13 mouse cellular contexts compared by ENCODE assay signal in the genomic region with DNA sequence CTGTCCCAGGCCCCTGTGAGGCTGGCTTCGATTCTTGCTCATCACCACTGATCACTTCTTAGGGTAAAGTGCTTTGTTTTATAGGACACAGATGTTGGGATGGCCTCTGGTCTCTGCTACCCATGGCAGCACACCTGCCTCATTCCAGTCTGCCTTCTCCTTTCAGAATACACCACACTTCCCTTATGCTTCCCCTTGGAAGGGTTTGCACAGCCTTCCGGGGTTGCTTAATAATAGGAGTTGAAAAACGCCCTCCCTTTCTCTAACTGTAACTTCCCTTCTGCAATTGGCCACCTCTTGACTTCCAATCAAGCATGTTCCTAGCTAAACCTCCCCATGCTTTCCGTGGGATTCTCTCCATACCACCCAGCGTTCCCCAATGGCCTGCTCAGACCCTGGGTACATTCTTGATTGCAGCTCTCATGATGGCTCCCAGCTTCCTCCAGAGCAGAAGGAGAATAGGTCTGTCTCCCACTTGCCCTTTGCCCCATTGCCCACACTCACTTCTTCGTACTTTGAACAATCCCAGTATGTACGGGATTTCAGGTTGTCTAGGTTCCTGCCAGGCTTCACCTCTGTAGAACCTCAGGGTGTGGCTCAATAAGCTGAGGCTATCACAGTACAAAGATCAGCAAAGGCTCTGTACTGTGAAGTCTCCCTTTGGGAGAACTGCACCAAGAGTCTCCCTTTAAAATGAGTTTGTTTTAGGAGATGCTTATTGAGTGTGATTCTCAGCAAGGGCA.
DNase-seq lines count a peak whose midpoint lies in the region; ATAC-seq lines count a peak whose summit lies in the region.
"Had no signal": no experiment of that assay in that cellular context is flagged by ENCODE, and none has a peak within 500 bp of the region (broad histone marks: within the 10 kb centered on the region; RNA-seq: fewer than 3 reads in every experiment).

No protein-coding gene starts in this region.

- no peaks in the 10 kb centered on the region for H3K36me3 ChIP-seq in heart, embryonic 12.5 days
- H3K36me3 ChIP-seq in midbrain, embryonic 12.5 days: no peaks in the 10 kb centered on the region
- no peaks in the 10 kb centered on the region for H3K36me3 ChIP-seq in midbrain, embryonic 10.5 days
- H3K36me3 ChIP-seq in limb, embryonic 10.5 days: peaks cover 5% of the 10 kb centered on the region; the same call in 1 of the 2 replicates
- no peaks in the 10 kb centered on the region for H3K36me3 ChIP-seq in hindbrain, embryonic 11.5 days (ENCODE audit: control insufficient read depth, insufficient read depth, low read length)

- H3K27me3 ChIP-seq in heart, embryonic 12.5 days (replicated peaks): no peaks in the 10 kb centered on the region
- H3K27me3 ChIP-seq in midbrain, embryonic 12.5 days: no peaks in the 10 kb centered on the region
- no peaks in the 10 kb centered on the region for H3K27me3 ChIP-seq in midbrain, embryonic 10.5 days (ENCODE audit: low read depth, poor library complexity, severe bottlenecking)
- no peaks in the 10 kb centered on the region for H3K27me3 ChIP-seq in limb, embryonic 10.5 days (ENCODE audit: low read depth, poor library complexity, severe bottlenecking)
- no peaks in the 10 kb centered on the region for H3K27me3 ChIP-seq in hindbrain, embryonic 11.5 days (ENCODE audit: control insufficient read depth, insufficient read depth, low read length)

- WGBS in heart, embryonic 12.5 days: 78% methylated on average over 7 of the region's 7 CpGs
- WGBS in midbrain, embryonic 12.5 days: 84% methylated on average over 7 of the region's 7 CpGs
- WGBS in midbrain, embryonic 10.5 days: 79% methylated on average over 7 of the region's 7 CpGs
- 80% methylated on average over 7 of the region's 7 CpGs for WGBS in limb, embryonic 10.5 days
- 78% methylated on average over 7 of the region's 7 CpGs for WGBS in hindbrain, embryonic 11.5 days

- H3K4me2 ChIP-seq in heart, embryonic 12.5 days: no peak overlapping the region
- H3K4me2 ChIP-seq in midbrain, embryonic 12.5 days (replicated peaks): no peak overlapping the region
- no peak overlapping the region for H3K4me2 ChIP-seq in hindbrain, embryonic 11.5 days (replicated peaks; ENCODE audit: low read depth, low read length)

- no peak overlapping the region for H3K9ac ChIP-seq in heart, embryonic 12.5 days
- no peak overlapping the region for H3K9ac ChIP-seq in midbrain, embryonic 12.5 days (replicated peaks)
- no peak overlapping the region for H3K9ac ChIP-seq in hindbrain, embryonic 11.5 days (ENCODE audit: low read depth, low read length)

- peak overlapping the region; percentile 7; the same call in 1 of the 2 replicates for H3K27ac ChIP-seq in heart, embryonic 12.5 days (ENCODE audit: poor library complexity, severe bottlenecking)
- H3K27ac ChIP-seq in midbrain, embryonic 12.5 days (replicated peaks): 0 out of 2 replicates have a peak overlapping the region, but pooled peaks have one; percentile 16
- H3K27ac ChIP-seq in midbrain, embryonic 10.5 days (replicated peaks): no peak overlapping the region
- H3K27ac ChIP-seq in limb, embryonic 10.5 days: peak overlapping the region; percentile 76
- H3K27ac ChIP-seq in hindbrain, embryonic 11.5 days (ENCODE audit: low read depth, low read length): no peak overlapping the region

- ATAC-seq in heart, embryonic 12.5 days (ENCODE audit: insufficient number of reproducible peaks, low FRiP score): no peak
- no peak for ATAC-seq in midbrain, embryonic 12.5 days (ENCODE audit: low FRiP score, low read depth)
- ATAC-seq in hindbrain, embryonic 11.5 days (ENCODE audit: low FRiP score): no peak
- ATAC-seq: forebrain, embryonic 14.5 days had no signal

- no peaks in the 10 kb centered on the region for H3K9me3 ChIP-seq in heart, embryonic 12.5 days (replicated peaks)
- H3K9me3 ChIP-seq in midbrain, embryonic 12.5 days: no peaks in the 10 kb centered on the region
- peaks cover 5% of the 10 kb centered on the region; the same call in 1 of the 2 replicates for H3K9me3 ChIP-seq in midbrain, embryonic 10.5 days (replicated peaks)
- H3K9me3 ChIP-seq in limb, embryonic 10.5 days (replicated peaks): no peaks in the 10 kb centered on the region
- no peaks in the 10 kb centered on the region for H3K9me3 ChIP-seq in hindbrain, embryonic 11.5 days (ENCODE audit: control insufficient read depth, low read length)

- DNase-seq in heart, adult 11 months: no peak
- DNase-seq in midbrain, embryonic 10.5 days (ENCODE audit: low spot score): no peak
- DNase-seq in limb, embryonic 10.5 days (ENCODE audit: low spot score): no peak
- DNase-seq in thymus, postnatal 25 days: no peak
- DNase-seq in hindbrain, embryonic 11.5 days (ENCODE audit: low spot score): no peak
- no peak for DNase-seq in adrenal gland, postnatal 25 days
- DNase-seq: adrenal gland, postnatal 14 days; B cell, adult 2 months; cerebellum, postnatal 10 days; lung, postnatal 36 days had no signal

- peaks cover 20% of the 10 kb centered on the region for H3K4me1 ChIP-seq in heart, embryonic 12.5 days (replicated peaks)
- H3K4me1 ChIP-seq in midbrain, embryonic 12.5 days: peaks cover 10% of the 10 kb centered on the region
- peaks cover 30% of the 10 kb centered on the region for H3K4me1 ChIP-seq in midbrain, embryonic 10.5 days
- peaks cover 48% of the 10 kb centered on the region for H3K4me1 ChIP-seq in limb, embryonic 10.5 days
- peaks cover 2% of the 10 kb centered on the region; the same call in 1 of the 2 replicates for H3K4me1 ChIP-seq in hindbrain, embryonic 11.5 days (replicated peaks; ENCODE audit: control insufficient read depth, insufficient read depth, low read length)

- no peak overlapping the region for H3K4me3 ChIP-seq in heart, embryonic 12.5 days
- H3K4me3 ChIP-seq in midbrain, embryonic 12.5 days: no peak overlapping the region
- H3K4me3 ChIP-seq in midbrain, embryonic 10.5 days: no peak overlapping the region
- no peak overlapping the region for H3K4me3 ChIP-seq in limb, embryonic 10.5 days
- no peak overlapping the region for H3K4me3 ChIP-seq in hindbrain, embryonic 11.5 days (ENCODE audit: low read depth, low read length)

Comparison
In these comparisons a context has a peak if more than half of its experiments do, and no peak if none do; other contexts are left out.
1. H3K27ac ChIP-seq: peak in heart, embryonic 12.5 days (single experiment), midbrain, embryonic 12.5 days (single experiment) and limb, embryonic 10.5 days (single experiment); none in midbrain, embryonic 10.5 days (single experiment) and hindbrain, embryonic 11.5 days (single experiment).